Mouse (Mus musculus): ENCODE data around the gene Grin2a.

Grin2a gene

DNA sequence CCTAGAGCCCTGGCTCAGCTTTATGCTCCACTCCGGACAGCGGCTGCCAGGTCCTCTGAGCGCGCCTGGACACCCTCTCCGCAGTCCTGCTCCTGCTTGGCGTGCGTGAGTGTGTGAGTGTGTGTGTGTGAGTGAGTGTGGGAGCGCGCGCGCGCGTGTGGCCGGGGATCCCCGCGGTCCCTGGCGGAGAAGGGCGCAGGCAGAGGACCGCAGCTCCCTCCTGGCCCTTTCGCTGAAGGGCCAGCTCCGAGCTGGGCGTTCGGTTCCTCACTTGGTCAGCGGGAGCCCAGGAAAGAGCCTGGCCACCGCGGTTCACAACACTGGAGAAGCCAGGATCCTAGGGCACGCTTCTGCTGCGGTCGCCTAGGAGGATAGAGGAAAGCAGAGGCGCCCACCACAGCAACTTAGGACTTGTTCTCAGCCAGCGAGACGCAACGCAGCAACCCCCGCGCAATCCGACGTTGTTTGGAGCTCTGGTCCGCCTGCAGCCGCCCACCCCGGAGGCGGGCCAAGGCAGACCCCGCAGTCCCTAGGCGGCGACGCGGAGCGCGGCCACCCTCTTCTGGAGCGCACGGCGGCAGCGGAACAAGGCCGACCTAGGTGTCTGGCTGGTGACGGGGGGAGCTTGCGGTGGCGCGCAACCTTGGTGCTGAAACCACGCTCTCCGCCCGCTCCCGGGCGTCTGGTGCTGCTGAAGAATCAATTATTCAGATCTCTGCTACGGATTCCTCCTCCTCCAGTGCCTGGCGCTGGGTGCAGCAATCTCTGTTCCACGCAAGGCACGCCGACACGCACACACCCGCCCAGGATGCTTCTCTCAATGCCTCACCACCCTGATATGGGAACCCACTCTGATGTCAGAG lies at the start of gene Grin2a:
Grin2a (minus strand) TSS at position 610 of the 863 bp plus-strand sequence.
- DNase-seq (ENCODE audit: low read depth), result no peak

DNA sequence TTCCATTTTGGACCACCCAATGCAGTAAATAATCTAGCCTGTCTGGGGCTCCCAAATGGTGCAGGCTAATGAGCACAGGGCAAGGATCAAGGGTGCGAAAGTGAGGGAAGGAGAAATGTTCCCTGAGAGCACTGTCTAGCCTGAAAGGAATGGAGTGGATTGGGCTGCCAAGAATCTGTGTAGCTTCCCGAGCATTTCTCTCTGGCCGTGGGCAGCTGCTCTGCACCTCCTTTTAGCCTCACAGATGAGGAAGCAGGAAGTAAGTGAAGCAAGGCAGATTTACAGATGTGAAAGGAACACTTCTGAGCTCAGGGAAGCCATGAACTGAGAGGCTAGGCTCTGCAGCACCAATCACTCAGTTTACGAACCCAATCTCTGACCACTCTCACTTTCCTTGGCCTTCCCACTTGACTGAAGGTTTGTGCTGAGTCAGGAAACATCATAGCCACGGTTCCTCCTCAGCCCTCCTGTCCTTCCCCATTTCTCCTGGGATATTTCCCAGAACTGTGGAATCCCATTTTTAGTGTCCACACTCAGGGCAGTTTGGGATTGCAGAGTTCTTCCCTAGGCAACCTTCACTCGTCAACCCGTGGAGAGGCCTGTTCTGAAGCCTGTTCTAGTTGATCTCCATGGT lies 40.3 kb upstream of the Grin2a start:
- DNase-seq (ENCODE audit: low read depth), result no peak

DNA sequence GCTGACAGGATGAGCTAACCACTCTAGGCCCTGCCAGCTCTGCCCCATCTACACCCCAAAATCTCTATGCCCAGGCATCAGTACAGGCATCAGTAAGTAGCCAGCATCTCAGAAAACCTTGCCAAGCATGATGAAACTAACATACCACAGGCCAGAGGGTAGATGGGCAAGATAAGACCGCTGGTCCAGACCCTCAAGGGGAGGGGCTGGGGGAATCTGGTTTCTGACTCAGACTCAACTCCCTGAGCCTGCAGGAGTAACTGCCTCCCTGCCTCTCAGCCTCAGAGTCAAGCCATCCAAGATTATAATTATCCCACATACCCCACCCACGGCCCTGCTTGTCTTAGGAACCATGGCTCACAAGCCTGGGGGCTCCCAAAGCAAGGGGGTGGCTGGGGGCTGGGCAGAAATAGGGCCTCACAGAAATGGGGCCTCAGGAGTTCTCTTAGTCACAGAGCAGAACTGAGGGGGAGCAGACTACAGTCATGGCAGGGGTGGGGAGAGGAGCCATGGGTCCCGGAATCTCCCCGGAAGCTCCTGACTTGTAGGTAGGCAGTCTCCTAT lies 38.1 kb upstream of the Grin2a start:
- DNase-seq (ENCODE audit: low read depth), result peak; percentile 23

DNA sequence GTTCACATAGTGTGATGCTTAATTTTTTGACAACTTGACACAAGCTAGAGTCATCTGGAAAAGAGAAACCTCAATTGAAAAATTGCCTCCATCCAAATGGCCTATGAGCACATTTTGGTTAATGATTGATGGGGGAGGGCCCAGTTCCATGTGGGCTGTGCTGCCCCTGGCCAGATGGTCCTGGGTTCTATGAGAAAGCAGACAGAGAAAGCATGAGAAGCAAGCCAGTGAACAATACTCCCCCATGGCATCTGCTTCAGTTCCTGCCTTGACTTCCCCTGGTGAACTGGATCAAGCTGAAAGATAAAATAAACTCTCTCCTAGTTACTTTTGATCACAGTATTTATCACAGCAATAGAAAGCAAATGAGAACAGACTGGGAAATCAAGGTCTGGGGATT lies 36.5 kb upstream of the Grin2a start:
- no peak for DNase-seq (ENCODE audit: low read depth)

DNA sequence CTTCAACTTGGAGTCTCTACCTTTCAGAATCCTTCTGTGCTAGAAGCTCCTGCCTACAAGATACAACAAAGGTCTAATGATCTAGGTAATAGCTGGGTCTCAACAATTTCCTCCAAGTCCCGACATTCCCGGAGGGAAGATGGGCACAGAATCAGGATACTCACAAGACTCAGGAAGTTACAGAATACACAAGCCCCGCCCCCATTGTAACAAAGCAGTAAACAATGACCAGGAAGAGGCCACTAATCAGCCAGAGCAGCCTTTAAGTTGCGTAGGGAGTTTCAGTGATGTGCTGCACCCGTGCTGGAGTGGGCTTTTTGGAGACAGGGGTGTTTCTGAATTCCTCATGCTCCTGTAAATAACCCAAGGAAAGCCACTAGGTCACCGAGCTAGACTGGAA lies 31.4 kb upstream of the Grin2a start:
- DNase-seq (ENCODE audit: low read depth), result no peak

DNA sequence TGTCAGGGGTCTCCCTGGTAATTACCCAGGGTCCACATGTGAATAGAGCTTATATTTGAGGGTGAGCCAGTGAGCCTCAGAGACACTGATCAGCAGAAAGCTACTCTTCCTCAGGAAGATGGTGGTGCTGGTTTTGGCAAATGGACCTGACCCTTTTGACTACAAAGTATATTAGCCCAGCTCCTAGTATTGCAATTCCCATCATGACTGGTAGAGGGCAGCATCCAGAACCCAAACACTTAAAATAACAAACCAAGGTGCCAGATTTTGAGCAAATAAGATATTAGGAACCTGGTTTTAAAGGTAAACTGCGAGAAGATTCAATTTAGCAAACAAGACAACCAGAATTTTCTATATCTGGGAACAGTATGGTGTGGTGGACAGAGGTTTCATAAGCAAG lies 14.4 kb upstream of the Grin2a start:
- no peak for DNase-seq (ENCODE audit: low read depth)

DNA sequence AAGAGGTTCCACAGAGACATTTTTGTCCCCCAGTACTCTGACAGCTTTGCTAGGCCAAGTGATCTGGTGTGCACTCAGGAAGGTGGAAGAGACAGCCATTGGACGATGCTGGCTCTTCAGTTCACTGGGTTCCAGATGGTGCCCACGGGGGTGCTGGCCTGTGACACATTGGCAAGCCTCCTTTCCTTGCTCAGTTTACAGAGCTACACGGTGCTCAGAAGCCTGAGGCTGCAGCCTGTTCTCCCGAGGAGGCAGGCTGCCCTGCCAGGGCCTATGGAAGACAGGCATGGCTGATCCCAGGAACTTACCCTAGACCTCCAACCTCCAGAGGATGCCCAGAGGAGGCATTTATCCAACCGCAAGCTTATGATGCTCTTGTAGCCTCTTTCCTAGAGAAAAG lies 10.2 kb upstream of the Grin2a start:
- no peak for DNase-seq (ENCODE audit: low read depth)

DNA sequence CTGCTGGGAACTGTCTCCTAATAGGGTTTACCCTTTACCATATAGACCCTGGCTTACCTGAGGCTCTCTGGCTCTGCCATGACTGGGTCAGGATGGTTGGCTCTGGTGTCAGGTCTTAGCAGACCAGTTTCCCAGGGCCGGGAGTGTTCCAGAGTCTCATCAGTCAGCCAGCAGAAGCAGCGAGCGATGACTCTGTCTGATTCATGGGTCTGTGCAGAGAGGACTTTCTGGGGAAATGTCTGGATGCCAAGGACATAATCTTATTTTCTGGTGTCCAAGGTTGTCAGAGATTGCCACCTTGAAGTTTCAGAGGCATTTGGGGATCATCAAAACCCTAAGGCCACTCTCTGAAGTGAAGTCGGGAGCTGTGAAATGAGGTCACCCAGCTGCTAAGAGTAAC lies 8.7 kb upstream of the Grin2a start:
- no peak for DNase-seq (ENCODE audit: low read depth)

DNA sequence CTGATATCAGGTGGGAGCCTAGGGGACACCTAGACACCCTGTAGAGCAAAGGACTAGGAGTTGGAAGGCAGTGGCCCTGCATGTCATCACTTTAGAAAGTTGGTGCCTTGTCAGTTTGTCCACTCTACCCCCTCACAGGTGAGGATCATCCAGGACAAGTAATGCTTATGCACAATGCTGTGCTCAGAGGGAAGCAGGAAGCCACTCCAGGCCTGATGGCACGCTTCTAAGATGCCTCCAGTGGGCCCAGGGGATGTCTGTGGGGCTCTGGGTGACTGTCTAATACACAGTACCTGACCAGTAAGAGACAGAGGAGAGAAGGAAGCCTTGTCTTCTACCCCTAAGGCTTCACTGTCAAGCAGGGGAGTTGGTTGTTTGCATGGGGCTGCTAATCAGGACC lies 7.6 kb upstream of the Grin2a start:
- DNase-seq (ENCODE audit: low read depth), result no peak

DNA sequence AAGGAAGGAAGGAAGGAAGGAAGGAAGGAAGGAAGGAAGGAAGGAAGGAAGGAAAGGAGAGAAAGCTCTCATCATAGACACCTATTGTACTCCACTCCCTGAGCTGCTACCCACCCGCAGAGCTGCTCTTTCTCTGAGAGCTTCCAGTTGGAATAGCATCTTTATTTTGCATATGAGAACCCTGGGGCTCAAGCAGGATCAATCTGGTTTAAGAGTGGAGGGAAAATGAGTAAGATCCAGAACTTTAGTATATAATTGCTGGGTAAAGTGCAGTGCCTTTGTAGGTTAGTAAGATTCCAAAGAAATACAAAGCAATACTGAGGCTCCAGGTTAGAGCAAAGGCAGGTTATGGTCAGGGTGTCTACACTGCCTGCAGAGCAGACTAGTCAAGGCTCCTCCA lies 6.2 kb upstream of the Grin2a start:
- no peak for DNase-seq (ENCODE audit: low read depth)

DNA sequence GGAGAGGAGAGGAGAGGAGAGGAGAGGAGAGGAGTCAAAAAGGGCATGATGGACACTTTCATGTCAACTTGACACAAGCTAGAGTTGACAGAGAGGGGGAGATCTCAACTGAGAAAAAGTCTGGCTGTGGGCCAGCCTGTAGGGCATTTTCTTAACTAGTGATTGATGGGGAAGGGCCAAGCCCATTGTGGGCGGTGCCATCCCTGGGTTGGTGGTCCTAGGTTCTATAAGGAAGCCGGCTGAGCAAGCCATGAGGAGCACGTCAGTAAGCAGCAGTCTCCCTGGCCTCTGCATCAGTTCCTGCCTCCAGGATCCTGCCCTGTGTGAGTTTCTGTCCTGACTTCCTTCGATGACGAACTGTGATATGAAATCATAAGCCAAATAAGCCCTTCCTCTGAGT lies 4.6 kb upstream of the Grin2a start:
- DNase-seq (ENCODE audit: low read depth), result no peak

DNA sequence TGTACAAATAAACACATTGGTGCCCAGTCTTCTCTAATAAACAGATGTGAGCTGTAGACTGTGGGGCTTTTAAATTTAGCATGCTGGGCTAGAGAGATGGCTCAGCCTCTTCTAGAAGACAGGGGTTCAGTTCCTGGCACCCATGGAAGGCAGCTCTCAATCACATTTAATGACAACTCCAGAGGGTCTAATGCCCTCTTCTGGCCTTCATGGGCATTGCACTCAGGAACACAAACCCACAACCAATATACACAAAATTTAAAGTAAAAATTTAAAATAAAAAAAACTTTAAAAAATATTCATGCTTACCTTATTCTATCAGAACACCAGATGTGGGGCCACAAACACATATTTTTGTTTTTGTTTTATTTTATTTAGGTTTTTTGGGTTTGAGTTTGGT lies 2.6 kb upstream of the Grin2a start:
- DNase-seq (ENCODE audit: low read depth), result no peak

DNA sequence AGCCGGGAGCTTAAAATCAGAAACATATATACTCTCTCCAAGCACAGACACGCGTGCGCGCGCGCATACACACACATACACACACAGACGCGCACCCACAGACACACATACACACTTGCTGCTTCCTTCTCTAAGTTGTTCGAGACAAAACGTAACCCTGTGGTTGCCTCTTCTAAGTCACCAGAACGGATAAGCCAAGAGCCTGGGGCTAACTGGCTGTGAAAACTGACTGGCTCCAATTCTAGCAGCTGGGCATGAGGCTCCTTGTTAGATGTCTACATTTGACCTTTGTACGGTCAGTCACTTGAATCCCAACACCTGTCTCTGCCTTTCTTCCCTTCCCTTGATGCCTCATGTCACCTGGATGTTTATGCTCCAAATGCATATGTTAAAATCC lies 452 bp upstream of the Grin2a start:
- DNase-seq (ENCODE audit: low read depth), result no peak

DNA sequence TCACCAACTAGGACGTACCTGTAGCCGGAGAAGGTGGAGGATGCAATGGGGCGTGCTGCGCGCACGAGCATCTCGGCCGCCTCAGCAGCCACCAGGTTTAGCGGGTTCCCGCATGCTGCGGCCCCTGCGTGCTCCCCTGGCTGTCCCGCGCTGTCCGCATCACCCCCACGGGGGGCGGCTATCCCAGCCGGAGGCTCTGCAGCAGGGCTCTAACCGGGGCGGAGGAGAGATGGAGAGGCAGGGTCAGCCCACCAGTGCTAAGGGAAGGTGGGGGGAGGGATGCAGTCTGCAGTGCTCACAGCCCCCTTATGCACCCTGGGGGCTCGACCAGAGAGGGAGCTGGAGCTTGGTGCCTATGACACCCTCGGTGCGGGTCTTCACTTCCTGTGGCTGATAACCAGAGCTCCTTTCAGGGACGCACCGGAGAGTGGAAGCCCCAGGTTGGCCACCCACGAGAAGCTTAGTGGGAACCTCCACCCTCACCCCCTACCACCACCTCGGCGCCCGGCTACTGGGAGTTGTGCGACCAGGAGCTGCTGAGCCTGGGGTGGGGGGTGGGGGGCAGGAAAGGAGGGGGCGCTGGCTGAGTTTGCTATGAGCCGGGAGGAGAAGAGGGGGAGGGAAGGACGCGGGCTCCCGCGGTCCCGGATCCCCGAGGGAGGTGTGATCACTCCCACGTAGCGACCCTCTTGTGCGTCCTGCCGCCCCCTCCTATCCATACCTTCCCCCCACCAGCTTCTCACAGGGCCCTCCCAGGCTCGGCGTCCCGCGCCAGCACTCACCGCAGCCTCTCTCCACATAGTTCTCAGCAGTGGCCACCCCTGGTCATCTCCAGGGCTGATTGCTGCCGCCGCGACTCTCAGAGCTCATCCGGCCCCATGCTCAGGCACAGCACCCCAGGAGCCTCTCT lies 1.1 kb downstream of the Grin2a start:
- DNase-seq (ENCODE audit: low read depth), result no peak

DNA sequence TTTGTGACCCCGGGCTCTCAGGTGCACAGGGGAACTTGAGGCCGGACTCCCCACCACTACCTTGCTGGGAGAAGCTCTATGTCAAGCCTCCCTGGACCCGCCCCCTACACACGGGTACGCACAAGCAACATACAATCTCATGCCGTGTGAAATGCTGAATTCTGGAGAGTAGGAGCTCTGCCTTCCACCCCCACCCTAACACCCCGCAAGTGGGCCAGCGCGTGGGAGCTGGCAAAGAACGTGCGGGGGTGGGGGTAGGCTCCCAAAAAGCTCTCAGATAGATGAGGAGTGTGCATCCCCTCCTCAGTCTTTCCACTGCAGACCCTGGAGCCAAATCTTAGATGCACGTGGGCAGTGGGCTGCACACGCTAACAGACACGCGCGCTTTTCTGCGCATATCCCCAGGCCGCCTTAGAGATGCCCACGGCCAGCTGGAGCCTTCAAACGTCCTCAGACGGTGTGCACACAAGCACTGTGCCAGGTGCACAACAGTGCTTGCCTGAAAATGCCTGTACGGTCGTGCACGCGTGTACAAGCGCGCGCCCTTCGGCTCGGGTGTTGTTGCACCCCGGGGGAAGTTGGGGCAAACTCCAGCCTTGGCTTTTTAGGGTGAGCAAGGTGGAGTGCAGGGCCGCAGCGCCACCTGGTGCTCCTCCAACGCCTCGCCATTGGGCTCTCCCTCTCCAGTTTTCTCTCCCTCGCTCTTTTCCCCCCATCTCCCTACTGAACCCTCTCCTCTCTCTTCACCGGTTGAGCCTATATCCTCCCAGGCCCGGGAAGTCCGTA lies 1.9 kb downstream of the Grin2a start:
- peak; percentile 18 for DNase-seq (ENCODE audit: low read depth)

DNA sequence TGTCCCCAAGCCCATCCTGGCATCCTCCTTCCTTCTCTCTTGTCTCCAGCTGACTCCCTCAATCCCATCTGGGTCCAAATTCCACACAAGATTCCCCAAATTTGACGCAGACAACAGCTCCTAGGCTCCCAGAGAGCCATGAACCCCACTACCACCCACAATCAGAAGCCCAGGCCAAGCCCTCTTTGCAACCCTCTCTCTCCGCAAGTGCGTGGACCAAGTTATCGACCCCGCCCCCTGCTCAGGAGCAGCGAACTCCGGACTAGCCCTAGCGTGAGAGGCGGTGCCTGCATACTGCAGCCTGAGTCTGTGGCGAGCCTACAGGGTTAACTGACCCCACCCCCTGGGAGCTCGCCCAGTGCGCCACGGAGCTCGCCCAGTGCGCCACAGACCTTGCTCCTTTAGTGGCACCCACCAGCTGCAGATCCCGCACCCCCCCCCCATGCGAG lies 2.6 kb downstream of the Grin2a start:
- no peak for DNase-seq (ENCODE audit: low read depth)

DNA sequence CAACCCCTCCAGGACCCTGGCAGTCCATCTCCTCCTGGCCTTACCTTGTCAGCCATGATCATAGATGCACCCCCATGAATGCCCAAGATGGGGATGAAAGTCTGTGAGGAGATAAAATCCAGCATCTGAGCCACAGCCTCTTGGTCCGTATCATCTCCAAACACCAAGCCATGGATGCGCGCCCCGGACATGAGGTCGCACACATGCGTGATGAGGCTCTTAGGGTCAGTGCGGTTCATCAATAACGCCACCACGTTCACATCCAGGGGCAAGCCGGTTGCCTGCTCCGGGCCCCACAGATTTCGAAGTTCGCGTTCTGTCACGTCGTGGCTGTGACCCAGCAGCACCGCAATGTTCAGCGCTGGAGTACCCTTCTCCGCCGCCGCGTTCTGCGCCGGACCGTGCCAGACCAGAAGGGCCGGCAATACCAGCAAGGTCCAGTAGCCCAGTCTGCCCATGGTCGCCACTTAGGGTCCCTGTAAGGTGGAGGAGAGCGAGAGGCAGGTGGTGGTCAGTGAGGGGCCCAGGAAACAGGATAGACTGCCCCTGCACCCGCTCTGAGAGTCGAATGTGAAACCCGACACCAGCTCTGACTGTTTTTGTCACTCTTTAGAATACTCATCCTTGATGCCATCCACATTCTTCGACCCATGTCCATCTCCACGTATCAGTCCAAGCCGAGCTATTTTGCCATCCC lies 3.1 kb downstream of the Grin2a start:
- no peak for DNase-seq (ENCODE audit: low read depth)

DNA sequence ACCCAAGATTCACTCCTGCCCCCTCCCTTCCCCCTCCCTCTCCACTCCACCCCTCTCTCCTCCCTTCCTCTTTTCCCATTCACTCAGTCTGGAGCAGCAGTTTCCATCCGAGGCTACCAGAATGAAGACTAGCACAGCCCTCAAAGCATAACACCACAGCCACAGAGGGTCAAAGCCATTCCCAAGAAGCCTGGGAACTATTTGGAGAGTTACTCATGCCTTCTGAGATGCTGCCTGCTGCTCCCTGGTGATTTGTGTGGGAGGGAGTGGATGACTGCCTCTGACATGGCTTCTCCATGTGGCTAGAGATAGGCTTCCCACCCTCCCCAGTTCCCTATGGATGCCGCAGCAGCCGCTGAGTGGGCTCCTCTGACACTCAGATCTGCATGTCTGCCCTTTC lies 10.3 kb downstream of the Grin2a start:
- no peak for DNase-seq (ENCODE audit: low read depth)

DNA sequence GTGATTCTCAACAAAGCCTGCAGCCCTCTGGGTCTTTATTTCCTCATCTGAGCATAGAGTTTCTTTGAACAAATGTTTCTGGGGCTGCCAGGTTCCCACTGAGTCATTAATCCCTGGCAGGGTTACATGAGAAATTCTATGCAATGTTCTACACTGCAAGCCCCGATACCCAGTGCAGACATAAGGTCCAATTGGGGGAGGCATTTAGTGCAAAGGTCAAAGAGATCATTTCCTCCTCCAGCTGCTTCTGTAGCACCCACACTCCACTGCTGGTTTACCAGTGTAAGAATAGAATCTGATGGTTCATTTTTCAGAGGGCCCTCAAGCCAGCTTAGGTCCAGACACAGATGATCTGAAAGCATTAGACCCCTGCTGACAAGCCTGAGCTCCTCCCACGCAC lies 14.7 kb downstream of the Grin2a start:
- no peak for DNase-seq (ENCODE audit: low read depth)

DNA sequence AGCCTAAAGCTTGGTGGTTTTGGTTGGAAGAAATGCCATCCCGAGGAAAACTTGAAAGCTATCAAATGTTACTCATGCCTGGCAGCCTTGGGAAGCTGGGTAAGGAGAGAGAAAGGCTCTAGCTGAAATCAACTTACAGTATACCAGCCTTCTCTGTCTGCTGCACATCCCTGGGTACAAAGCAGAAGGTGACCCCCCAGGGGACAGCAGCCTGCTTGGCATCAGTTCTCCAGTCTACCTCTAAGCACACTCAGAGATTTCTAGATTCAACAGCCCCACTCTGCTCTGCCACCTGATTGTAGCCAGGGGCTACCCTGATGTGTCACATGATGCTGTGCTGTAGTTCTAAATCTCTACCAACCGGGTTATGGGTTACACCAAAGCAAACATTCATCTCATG lies 17.2 kb downstream of the Grin2a start:
- DNase-seq (ENCODE audit: low read depth), result no peak

DNA sequence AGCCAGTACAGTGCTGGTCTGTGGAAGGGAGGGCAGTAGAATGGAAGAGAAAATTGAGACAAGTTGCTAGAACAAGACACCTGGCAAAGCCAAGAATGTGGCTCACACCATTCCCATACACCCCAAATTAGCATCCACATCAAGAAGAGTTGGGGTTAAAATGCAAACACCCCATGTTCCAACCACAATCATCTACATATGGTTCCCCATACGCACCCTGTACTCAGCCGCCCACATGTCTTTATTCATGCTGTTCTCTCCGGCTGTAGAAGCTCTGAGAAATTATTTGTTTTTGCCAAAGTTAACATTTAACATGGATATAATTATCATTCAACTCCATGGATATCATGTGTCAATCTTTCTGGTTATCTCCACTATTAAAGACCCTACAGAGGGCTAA lies 22.7 kb downstream of the Grin2a start:
- no peak for DNase-seq (ENCODE audit: low read depth)

Data from NIH3T3 (cell line).